Mouse (Mus musculus): ENCODE results near the gene Mtrex.
A peak's percentile ranks its signal among the peaks of the same experiment; 100 is the strongest.

Gene Mtrex

DNA sequence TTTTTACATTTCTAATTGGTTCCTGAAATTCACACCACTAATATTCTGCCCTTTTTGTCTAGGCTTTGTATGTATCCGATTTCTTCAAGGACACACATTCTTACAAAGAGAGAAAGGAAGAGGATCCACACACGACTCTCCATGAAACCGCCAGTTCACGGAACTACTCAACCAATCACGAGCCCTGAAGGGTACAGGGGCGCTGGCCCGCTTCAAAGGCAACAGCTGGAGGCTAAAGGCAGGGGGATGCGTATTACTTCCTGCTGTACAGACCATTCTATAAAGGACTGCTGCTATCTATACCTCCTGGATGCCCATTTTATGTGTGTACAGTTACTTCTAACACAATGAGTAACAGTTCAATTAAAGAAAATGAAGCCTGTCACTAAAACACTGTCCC lies 59.8 kb downstream of the Mtrex start:
- DNase-seq: no peak

DNA sequence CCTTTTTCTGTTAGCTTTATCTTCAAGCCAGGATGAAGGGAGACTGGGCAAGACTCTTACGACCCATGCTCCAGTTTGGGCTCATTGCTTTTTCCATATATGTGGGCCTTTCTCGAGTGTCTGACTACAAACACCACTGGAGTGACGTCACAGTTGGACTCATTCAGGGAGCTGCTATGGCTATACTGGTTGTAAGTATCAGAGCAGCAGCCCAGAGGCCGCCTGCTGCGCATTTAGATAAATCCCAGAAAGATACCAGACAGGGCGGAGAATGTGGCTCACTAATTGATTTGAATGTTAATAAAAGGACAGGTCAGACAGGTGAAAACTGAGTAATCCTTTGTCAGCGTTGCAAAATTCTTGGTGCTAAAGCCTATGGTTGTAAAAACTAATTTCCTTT lies 60.4 kb downstream of the Mtrex start:
- no peak for DNase-seq

DNA sequence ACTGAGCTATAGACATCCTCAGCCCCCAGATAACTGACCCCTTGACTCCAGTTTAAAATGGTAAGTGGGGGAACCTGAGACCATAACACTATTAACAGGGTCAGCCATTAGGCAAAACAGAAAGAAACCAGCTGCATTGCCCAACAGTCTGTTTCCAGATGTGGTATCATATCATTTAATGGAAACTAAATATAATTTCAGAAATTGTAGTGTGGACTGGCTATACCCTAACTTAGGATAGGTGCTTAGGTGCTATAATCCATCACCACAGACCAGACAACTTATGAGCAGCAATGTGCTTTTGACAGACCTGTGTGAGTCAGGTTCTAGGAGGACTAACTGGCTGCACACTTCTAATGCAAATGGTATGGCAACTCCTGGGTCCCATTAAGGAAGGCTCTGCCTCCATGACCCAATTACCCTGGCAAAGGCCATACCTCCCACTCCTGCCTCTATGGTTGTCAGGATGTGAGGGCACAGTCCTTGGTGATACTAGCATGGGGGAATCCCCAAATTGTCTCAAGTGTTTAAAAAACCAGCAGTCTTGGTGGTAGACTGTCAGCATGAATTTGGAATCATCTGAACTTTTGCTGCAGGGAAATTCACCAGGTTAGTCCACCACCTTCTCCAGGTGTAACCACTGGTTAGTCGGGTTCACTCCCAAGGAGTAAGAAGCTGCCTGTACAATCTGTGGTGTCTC lies 64.1 kb downstream of the Mtrex start:
- no peak for DNase-seq

DNA sequence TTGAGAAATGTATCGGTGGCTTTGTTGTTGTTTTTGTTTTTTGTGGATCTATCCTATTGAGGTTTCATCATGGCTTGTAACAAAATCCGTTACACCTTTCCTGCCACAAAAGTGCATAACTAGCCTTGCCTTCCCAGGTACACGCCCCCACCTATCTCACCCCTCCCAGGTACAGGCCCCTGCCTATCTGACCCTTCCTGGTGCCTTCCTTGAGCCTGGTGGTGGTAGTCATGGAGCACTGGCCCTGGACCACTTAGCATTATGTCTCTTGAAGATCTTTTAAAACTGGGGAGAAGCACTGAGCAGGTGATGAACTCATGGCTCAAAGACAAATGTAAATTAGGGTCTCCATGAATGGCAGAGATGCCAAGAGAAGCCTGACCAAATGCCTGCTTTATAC lies 64.9 kb downstream of the Mtrex start:
- no peak for DNase-seq

DNA sequence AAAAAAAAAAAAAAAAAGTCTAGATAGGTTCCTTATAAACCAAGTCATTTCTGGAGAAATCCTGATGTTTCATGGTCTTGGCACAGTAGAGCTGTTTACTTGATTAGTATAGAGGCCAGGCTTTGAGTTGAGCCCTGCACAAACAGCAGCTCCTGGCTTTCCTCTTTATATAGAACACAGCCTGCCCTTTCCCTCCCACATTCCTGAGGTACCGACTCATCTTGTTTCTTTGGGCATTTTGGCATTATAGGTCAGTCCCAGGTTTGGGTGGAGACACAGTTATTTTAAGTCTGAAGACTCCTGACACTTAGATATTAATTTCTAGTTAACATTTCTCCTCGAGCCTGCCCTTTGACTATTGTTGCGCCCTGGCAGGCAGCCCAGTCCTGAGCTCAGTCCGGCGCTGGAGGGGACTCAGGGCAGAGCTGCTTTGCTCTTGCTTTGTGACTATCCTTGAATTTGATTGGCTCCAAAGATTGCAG lies 65.3 kb downstream of the Mtrex start:
- DNase-seq: peak; percentile 12 to 29

DNA sequence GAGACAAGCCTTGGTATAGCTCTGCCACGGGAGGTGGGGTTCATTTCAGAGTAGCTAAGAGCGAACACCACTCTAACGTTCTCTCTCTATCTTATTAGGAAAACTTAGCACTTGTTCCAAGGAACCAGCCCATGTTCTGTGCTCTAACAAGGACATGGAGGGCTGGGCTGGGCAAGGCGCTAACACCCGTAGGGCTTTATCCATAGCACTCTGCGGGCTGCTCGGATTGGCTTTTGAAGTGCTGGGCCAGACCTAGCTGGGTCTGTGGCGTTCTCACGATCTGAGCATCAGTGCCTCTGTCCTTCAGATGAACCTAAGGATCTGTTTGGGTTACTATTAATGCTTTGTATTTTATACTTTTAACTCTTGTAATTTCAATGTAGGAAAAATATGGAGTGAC lies 66.3 kb downstream of the Mtrex start:
- no peak for DNase-seq

DNA sequence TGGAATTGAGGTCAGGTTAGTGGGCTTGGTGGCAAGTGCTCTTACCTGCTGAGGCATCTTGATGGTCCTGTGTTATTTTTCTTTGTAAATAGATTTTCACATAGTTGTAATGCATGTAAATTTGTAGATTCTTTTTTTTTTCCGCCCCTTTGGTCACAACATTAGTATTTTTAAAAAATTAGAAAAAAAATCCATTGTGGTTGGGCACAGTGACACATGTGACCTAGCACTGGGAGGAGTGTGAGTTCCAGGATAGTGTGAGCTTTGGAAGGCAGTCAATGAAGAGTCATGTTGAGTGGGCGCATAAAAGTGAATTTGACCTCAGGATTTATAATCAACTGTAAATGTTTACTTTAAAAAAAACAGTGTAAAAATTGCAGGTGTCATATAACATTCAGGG lies 66.8 kb downstream of the Mtrex start:
- no peak for DNase-seq

DNA sequence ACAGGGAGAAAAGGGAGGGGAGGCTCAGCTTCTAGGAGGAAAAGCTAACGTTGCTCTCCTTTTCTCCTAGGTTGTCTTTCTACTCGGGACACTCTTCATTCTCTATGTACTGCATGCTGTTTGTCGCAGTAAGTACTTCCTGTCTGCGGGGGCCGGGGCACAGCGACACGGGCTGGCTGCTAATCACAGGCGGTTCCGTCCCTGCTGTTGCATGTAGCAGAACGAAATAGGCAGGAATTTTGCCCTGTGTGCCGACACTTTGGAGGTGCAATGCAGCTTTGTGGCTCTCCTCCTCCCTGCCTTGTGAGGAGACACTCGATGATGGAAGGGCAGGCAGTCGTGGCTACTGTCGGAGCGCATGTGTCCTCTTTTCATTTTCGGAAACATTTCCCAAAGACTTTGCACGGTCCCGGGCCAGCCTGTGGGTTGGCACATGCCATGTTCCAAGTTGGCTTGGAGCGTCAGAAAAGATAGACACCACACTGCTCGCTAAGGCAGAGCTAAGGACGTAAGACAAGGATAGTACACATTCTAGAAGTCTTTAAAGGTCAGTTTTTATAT lies 67.5 kb downstream of the Mtrex start:
- DNase-seq: no peak

DNA sequence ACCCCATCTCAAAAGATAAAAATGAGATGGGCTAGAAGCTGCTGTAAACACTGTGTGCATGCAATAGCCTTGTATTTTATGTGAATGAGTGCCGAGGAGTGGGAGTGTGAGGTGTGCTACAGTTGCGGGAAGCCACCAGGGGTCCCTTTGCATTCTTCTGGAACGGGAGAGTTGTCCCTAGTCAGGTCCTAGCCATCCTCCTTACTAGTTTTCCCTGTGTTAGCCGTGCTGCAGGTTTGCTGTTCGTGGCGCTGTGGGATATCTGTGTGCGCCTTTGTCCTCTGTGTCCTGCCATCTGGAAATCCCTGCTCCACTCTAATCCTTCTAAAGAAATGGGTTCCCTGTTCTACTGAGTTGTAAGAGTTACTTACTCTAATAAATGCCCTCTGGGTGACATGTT lies 69.3 kb downstream of the Mtrex start:
- no peak for DNase-seq

DNA sequence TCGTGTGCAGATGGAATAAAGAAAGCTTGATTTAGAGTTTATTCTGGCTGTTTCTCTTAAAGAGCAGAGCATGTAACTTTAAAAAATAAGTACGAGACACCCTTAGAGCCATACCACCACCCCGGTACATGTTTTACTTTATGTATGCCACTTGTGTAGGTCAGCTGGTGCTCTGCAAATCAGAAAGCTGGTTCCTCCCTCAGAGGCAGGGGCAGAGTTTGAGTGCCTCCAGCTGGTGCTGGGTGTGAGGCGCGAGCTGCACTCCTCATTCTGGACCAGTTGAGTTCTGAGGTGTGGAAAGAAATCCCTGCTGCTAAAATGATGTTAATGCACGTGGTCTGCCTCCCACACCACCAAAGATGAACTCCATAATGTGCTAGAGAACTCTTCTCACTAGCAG lies 72.8 kb downstream of the Mtrex start:
- no peak for DNase-seq

DNA sequence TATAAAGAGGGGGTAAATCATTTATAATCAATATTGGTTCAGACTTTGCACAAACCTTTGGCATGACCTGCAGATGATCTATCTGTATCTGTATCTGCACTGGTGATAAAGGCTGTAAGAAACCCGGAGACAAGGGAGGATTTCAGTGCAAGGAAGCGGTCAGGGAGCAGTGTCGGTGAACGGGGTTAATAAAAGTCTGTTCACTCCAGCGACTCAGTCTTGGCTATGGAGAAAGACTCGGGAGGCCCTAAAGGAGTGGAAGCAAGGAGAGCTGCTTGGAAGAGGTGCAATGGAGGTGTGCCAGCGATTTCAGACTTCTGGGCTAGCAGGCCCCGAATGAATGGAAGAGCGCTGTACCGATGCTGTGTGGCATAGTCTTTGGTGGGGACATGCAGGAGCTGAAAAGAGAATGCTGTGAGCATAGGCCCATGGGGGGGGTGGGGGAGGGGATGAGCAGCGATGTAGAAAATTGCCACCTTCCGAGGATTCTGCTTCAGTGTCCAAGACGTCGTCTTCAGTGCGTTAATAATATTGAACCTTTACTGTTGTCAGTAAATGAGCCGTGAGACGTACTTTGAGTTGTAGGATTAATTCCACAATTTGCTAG lies 73.4 kb downstream of the Mtrex start:
- no peak for DNase-seq

DNA sequence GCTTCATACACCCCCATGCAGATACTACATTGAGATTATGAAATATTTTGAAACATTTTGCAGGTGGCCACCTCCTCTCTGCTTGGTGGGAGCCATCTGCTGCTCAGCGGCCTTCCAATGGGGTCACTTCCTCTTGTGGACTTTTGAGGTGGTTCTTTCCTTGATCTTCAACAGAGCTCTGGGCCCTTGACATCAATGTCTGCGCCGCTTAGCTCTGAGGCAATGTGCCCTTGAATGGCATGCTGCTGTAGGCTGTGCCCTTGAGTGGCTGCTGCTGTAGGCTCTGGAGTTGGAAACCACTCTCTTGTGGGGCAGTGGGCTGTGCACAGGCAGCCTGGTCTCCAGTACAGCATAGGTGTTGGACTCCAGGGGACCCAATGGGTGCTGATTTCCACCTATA lies 81.3 kb downstream of the Mtrex start:
- DNase-seq: no peak

DNA sequence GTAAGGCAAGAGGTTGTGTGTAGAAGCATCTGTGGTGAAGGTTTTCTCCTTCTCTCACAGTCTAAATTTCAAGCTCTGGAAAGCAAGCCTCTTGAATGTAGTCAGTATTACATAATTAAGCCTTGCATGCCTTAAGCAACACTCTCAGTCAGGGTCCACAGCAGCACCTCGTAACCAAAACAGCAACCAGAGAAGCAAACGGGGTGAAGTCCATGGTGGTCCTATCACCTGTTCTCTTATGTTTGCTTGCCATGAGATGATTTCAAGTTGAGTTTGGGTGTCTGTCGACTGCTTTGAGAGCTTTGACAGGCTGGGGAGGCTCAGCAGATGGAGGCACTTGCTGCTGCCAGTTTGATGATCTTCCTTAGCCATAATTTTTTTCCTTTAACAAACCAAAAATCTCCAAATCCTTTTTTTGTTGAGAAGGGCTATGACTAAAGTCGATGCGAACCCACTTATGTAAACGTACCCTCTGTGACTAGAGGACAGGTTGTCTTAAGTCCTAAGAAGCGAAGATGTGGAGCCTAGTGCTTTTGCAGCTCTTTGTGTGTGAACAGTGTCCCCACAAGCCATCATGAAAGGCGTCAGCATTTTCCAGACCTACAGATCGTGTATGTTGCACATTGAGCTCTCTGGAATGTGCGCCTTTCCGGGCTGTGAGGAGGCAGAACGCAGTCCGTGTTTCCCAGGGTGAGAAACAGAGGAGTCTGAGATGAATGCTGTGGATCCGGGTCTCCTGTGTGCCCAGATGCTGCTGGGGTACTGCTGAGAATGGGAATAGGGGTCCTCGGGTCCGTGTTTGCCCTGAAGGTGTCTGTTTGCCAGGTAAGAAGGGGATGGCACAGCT lies 86.7 kb downstream of the Mtrex start:
- DNase-seq: no peak

DNA sequence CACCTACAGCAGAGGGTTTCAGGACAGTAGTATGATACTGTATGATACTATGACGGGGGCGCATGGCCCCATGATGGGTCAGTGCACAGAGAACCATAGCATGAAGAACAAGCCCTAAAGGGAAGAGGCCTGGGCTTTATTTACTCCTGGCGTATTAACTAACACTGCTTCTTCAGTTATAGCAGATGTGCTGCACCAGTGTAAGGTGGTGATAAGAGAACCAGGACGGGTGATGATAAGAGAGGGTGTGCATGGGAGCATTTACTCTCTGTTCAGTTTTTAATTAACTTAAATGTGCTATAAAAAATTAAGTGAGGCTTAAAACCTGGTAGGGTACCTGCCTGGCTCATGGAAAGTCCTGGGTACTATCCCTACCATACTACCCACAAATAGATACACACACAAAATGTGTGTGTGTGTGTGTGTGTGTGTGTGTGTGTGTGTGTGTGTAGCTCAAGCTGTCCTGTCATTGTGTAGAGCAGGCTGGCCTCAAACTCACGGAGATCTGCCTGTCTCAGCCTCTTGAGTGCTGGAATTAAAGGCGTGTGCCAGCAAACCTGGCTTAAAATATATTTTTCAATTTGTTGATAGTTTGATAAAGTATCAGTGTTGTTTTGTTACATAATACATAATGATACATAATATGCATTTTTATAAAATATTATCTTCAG lies 88.5 kb downstream of the Mtrex start:
- DNase-seq: no peak

DNA sequence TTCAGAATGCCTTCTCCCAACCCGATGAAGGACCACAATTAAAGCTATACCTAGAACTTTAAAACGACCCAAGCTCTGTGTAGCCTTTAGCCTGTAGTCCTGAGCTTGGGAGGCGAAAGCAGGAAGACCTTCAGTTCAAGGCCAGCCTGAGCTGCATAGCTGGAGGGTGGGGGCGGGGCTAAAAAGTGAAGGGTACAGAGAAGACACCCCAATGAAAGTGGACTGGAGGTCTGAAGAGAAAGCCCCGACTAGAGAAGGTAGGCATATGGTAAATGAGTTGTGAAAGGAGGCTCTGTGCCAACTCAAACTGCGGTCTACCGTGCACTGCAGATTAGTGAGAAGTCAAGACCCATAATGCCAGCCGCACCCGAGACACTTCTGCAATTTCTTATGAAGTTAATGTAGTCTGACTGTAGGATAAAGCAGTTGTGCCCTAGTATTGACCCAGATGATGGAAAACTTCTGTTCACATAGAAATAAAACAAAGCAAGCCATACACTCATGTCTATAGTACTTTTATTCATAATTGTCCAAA lies 89.5 kb downstream of the Mtrex start:
- DNase-seq: no peak

DNA sequence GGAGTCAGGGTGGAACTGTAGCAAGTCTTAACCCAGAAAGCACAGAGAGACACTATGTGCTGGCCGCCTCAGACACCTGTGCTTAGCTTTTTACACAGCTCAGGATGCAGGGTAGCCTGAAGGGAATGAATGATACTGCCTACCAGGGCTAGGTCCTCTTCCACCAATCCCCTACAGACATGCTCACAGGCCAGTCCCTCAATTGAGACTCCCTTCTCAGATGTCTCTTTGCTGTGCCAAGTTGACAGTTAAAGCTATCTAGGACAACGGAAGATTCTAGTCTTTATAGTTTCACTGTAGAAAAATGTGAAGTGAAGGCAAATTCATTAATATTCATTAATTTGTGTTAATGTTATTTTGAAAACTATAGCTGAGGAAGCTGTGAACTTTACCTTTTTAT lies 90.2 kb downstream of the Mtrex start:
- no peak for DNase-seq

DNA sequence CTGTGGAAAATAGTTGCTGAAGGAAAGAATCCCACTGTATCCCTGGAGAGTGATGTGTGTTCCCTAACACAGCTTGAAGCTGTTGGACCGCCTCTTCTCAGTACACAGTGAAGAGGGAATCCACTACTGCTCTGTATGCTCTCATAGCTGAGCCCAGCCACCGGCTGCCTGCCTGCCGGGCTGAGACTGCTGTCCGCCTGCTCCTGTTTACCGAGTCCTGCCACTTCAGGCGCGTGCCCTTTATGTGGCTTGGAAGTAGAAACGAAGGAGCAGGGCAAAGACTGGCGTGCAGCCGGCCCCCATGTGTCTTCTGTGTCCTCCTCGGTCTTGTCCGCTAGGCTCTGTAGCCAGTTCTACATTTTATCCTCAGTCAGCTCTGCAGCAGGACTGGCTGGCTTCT lies 92.1 kb downstream of the Mtrex start:
- peak; percentile 9 to 26 for DNase-seq

DNA sequence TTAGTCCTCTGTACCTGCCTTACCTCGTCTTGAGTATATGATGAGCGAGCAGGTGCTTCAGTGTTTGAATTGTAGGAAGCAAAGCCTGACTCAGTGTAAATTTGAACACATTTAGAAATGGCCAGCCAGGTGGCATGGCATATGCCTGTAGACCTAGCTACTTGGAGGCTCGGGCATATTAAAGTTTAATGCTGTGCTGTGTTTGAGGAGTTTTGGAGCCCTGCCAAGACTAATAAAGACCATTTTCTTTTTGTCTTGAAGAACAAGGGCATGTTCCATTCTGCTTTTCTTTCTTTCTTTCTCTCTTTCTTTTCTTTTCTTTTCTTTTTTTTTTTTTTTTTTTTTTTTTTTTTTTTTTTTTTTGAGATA lies 93.3 kb downstream of the Mtrex start:
- no peak for DNase-seq

DNA sequence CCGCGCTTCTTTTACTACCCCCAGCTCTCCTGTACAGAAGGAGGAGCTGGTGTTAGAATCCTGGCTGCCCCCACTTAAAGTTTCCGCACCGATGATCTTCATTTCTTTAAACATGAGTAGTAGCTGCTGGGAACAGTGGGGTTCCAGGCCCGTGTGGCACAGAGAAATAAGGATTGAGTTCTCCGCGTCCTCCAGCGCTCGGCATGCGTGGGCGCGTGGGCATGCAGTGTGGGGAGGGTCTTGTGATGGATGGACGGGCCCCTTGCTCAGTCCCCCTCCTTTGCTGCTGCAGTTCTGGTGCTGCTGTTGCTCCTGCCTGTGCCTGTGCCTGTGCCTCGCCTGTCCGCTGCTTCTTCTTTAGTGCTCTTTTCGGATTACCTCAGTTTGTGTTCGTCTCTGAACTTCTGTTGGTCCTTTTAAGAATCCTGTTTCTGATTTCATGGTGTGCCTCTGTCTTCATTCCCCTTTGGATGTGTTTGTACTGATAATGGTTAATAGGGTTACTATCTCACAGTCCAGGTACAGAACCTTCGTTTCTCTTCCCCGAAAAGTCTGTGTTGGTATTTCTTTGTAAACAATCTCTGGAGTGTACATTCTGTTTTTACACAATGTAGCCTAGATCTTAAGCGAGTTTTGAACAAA lies 93.8 kb downstream of the Mtrex start:
- no peak for DNase-seq

DNA sequence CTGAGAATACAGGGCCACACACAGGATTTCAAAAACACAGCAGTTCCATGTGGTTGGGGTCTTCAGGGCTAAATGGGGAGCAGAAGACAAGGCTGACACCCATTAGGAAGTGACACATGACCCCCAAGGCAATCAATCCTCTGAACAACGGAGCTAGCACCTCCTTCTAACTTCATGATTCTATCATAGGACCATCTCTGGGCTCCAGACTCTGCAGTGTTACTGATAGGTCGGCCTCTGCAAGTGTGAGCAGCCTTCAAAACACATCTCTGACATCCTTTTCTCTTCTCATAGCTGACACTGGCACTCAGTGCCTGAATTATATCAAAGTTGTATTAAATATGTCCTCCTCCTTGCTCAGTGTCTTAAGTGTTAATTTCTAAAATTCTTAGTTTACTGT lies 94.6 kb downstream of the Mtrex start:
- DNase-seq: no peak

DNA sequence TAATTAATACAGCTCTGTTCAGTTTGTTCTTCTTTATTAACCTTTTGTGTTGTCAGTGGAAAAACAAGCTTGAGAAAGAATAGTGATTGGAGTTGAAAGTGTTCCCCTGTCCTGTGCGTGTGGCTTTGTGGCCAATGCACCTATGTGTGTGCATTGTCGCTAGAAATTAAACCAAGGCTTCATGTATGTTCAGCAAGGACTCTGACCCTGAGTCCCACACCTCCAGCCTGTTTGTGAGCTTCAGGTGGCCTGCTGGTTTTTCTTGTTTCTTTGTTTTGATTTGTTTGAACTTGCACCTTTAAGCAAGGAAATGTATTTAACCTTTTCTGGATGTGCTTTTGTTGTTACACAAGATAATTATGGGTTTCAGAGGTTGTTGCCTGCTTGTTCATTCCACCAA lies 97.6 kb downstream of the Mtrex start:
- DNase-seq: no peak

DNA sequence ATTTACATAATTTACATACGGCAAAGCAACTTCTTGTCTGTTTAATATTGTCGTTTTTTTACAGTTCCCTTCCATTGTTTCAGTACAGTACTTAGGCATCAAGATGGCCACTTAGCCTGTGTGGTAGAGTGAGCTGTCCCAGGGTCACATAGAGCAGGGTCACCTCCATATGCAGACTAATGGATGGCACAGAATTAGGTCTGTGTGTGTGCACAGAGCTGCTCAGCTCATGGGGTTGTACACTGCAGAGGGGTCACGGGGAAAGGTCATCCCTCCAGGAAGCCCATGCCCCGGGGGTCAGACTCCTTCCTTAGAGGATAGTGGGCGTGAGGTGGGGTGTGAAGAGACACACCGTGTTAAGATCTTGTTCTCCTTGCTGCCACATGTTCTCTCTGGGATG lies 101.7 kb downstream of the Mtrex start:
- DNase-seq: no peak
